Mouse (Mus musculus) spleen, embryonic (tissue): ENCODE results near the gene Rap1b.

Experiments
- CTCF ChIA-PET: fragments of 350-600 bp; sonication (Branson Sonifier 250); formaldehyde crosslinking; loops from one replicate; lab custom pipeline; 2022; lab: Charles Lee

The Rap1b gene

DNA sequence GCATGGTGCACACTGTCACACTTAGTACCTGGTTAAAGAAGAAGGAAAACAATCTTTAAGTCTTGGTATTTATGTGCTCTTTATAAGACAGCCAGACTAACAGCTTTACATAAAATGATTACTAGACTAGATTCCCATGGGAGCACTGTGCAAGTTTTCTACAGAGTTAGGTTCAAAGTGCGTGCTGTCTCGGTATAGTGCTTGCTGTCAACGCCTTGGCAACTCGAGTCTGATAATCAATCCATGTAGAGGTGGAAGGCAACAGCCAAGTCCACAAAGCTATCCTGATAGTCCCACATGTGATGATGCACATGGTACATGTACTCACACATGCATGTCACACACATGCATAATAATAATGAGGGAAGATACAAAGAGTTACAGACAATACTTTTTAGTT is 21.2 kb downstream of the Rap1b start:
- CTCF ChIA-PET, result interaction anchor here (0.5 to 1.2 kb wide), 3 partner anchors 12 to 105 kb away, joined by 3 to 14 read pairs (median 4); no protein-coding TSS in a partner anchor

DNA sequence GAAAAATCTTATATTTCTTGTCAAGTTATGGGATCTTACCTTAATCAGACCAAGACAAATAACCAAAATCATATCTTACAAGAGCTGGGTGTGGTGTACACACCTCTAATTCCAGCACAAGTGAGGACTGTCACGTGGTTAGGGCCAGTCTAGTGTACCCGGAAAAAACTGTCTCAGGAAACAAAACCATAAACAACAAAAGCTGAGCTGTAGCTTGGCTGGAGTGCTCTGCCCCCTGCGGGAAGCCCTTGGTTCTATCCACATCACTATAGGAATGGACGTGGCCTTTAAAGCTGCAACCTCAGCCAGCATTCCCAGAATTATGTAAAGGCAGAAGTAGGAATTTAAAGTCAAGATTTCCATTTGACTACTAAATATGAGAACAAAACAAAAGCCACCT is 21.7 kb downstream of the Rap1b start:
- CTCF ChIA-PET, result interaction anchor here (0.6 to 1.2 kb wide), 2 partner anchors 12 to 33 kb away, joined by 4 to 14 read pairs; no protein-coding TSS in a partner anchor

DNA sequence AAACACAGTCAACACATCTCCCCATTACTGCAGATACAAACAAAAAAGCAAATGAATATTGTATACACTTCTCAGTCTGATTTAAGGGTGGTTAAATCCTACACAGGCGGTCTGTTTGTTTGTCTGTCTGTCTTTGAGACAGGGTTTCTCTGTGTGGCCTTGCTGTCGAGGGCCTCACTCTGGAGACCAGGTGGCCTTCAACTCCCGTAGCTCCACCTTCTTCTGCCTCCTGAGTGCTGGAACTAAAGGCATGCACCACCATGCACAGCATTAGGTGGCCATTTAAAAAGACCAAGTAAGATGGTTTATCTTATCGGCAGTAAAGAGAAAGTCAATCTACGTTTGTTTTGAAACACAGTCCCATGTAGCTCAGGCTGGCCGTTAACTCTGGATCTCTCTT is 22.5 kb downstream of the Rap1b start:
- CTCF ChIA-PET, result no interaction called here

DNA sequence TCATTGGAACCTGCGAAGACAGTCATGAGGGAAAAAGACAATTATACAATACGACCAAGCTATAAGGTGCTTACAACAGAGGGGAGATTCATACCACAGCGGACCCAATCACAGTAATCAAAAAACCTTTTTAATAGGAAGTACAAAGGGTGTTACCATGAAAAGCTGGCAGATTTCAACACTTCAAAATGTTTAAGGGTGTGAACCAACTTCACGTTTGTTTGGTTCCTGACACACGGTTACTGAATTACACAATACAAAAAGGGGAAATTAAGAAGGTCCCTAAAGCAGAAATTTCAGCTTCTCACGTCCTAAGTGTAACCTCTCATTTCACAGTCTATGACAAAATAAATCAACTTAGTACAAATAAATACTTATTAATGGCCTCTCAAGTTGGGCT is 27.2 kb downstream of the Rap1b start:
- CTCF ChIA-PET, result interaction anchor here (1.6 kb wide), 1 partner anchor 9 kb away, joined by 8 read pairs; no protein-coding TSS in a partner anchor

DNA sequence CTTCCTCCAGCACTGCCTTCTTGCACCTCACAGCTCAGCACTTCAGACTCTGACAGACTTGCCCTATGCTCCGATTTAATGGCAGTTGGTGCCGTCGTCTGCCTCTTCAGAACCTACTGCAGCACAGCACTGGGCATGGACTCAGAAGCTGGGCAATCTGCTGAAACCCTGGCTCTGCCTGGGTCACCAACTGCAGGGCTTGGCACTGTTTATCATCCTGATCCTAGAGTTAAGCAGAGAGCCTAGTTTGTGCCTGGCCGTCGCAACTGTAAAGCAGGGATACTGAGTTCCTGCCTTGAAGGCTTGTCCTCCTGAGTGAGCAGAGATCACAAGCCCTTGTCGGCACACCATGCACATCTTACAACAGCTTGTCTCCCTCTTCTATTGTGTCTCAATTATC is 29.1 kb downstream of the Rap1b start:
- CTCF ChIA-PET, result no interaction called here

DNA sequence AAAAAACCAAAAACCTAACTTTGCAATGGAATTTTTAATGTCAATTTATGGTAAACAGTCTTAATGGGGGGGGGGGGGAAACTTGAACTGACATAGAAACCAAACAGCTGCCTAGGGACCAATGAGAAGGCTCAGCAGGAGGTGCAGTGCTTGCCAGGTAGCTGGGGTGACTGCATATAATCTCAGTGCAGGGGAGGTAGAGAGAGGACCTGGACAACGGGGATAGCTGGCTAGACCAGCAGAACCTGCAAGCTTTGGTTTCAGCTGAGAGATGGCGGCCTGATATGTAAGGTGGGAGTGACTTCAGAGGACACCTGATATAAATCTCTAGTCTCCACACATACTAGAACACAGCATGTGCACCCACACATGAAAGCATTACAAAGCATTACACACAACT is 33.3 kb downstream of the Rap1b start:
- CTCF ChIA-PET, result interaction anchor here (0.6 to 0.7 kb wide), 3 partner anchors 10 to 15 kb away, joined by 4 read pairs; no protein-coding TSS in a partner anchor

DNA sequence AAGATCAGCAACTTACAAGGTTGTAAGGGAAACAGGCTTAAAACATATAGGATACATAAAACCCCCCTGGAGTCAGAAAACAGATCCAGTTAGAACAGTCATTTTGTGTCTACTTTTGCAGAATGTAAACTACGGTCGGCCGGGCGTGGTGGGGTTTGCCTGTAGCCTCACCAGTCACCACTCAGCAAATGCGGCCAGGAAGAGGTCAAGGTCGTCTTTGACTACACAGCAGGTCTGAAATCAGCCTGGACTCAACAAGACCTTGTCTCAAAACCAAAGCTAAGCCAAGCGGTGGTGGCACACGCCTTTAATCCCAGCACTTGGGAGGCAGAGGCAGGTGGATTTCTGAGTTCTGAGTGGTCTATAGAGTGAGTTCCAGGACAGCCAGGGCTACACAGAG is 34.3 kb downstream of the Rap1b start:
- CTCF ChIA-PET, result interaction anchor here (0.9 kb wide), 1 partner anchor 779 kb away, joined by 3 read pairs; no protein-coding TSS in a partner anchor

DNA sequence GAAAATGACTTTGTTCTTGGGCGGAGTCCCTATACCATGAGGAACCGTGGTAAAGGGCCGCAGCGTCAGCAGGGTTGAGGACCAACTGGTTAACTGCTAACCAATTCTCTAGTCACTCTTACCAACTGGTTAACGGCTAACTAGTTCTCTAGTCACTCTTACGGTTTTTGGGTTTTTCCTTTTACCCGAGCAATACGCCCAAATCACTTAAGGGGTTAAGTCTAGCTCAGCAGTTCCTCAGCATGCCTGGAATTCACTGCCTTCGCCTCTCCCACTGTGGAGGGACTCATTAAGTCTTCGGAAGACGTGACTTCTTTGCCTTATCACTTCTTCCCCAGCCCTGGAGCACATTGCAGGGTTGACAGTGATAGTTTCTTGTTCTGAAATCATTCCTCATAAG is 35.3 kb downstream of the Rap1b start:
- CTCF ChIA-PET, result no interaction called here

DNA sequence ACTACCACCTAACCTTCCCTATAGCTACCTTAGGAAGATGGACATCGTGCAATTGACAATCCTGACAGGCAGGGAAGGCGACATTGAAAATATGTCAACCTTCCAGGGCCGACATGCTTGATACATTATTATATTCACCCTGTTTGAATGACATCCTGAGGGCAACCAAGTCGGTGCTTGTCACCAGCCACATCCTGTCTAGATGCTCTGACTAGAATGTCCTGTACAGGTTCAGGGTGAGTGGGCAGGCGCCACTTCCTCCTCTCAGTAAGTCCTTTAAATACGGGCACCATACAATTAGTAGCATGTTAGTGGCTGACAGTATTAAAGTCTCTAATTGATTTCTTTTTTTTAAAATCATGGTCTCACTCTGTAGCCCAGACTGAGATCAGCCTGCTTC is 37.8 kb downstream of the Rap1b start:
- CTCF ChIA-PET, result no interaction called here

DNA sequence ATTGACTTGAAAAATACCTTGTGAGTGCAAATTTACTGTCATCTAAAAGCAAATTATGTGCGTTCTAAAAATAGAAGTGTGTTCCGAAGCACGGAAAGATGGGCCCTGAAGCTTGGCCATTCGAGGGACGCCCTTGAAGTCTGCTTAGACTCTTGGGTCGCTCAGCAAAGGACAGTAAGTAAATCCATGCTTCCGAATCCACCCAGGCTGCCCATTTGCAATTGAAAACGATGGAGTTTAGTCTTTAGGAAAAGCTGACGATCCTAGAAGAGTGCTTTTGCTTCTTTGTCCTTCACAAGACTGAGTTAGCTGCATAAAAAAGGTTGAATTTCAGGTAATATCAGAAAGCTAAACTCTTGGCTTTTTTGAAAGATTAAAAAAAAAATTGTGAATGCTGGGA is 39.9 kb downstream of the Rap1b start:
- CTCF ChIA-PET, result interaction anchor here (1.2 kb wide), 1 partner anchor 12 kb away, joined by 3 read pairs; no protein-coding TSS in a partner anchor

DNA sequence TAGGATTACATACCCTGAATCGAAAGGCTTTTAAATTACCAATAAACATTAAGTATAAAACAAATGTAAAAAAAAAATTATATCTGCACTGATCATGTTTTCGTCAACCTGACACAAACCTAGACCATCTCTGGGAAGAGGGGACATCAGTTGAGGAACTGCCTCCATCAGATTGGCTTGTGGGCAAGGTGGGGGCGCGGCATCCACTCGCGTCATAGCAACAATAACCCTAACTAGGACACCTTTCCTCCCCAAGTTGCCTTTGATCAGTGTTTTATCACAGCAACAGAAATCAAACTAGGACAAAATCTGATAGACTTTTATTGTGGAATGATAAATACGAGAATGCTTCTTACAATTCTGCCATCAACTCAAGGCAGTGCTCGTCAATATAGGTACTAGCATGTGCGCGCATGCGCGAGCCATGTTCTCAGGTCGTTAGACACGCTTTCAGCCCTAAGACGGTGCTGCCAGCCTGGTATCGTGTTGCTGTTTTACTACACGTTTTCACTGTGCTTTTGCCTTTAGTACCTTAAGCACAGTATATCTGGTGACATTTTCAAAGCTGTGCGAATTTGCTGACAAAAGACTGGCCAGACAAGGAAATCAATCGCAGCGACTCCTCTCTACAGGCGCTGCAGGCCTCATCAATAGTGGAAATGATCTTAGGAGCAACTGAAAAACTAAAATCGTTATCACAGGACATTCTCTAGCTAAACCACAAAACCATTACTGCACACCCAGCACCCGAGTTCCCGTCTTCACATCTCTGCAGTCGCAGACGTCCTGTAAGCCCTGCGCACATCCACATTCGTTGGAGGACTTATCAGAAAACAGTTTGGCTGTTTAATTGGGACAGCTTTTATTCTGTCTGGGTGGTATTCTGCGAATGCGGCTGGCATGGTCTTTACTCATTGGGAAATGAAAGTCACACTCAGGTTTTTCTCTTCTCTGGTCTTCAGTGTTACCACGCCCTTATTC is 41.7 kb downstream of the Rap1b start:
- CTCF ChIA-PET, result interaction anchor here (0.6 kb wide), 1 partner anchor 382 kb away, joined by 3 read pairs; no protein-coding TSS in a partner anchor

DNA sequence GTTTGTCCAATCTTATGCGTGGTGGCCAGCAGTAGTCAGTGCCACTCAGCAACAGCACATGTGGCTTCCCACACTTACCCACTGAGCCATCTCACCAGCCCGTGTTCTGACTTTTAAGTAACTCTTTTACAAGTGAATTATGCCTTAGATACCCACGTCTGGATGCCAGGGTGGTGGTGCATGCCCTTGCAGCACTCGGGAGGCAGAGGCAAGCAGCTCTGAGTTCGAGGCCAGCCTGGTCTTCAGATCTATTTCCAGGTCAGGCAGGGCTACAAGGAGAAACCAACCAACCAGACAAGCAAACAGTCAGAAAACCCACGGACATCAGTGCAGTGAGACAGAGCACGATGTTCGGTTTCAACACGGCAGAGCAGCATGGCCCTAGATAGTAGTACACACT is 43.9 kb downstream of the Rap1b start:
- CTCF ChIA-PET, result interaction anchor here (0.6 kb wide), 1 partner anchor 11 kb away, joined by 4 read pairs; no protein-coding TSS in a partner anchor

DNA sequence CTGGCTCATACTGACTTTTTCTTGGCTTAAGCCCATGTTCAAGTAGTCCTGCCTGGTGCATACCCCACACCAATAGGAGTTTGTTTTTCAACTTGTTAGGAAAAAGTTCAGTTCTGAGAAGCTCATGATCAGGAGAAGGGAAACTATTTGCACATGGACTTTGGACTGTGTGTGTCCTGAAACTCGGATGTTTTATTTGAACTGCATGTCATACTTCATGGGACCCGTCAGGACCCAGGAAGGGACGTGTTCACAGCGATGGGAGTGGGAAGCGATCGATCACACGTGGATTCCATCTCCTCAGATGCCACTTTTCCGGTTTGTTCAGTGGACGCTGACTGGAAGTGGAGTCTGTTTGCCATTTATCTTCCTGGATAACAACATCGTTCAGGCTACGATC is 46.0 kb downstream of the Rap1b start:
- CTCF ChIA-PET, result no interaction called here

DNA sequence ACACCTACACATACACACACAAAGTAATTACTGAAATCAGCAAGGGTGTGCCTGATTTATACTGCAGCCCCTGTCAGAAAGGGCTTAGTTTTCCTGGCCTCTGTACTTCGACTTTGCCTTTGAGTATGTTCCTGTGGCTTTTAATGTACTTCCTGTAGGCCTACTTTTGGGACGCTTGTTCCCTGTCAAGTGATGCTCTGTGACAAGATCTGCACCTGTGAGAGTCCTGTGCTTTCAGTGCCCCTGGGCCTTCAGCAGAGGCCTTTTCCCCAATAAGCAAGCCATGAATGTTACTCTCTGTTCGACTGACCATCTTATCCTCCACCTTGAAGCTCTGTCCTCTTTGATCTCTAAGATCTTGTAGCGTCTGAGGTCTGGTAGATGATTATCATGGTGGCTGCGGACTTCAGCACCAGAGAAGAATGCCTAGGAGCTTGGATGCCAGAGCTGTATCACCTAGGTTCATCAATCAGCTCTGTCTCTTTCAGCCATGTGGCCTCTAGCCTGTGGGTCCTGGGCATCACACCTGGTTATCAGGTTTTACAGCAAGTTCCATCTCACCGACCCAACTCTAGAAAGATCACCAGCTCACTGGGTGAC is 47.3 kb downstream of the Rap1b start:
- CTCF ChIA-PET, result interaction anchor here (0.6 kb wide), 1 partner anchor 232 kb away, joined by 3 read pairs; no protein-coding TSS in a partner anchor

DNA sequence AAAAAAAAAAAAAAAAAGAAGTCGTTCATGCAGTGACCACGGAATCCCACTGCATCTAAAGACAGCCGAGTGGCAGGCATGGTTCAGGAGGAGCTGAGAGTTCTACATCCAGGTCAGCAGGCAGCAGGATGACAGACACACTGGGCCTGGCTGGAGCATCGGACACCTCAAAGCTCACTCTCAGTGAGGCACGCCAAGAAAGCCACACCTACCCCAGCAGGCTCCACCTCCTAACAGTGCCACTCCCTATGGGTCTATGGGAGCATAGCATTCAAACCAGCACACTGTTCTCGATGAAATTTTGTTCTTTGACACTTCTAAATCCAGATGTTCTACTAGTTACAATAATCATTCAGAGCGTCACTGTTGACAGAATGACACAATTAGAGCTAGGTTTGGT is 48.2 kb downstream of the Rap1b start:
- CTCF ChIA-PET, result interaction anchor here (0.6 kb wide), 1 partner anchor 15 kb away, joined by 4 read pairs; no protein-coding TSS in a partner anchor

DNA sequence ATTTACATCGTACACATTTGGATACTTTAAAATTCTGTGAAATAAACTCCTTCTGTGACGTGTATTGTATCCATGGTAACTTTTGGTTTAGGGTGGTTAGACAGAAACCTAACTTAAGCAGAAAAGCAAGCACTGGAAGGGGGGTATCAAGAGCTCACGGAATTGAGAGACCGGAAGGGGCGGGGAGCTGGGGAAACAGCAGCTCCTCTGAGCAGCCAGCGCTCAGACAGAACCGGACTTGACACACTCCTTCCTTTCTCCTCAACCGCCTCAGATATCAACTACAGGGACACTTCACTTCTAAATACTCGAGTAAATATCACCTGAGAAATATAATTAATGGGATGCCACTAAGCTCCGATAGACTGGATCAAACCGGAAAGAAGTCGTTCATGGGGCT is 48.7 kb downstream of the Rap1b start:
- CTCF ChIA-PET, result no interaction called here

DNA sequence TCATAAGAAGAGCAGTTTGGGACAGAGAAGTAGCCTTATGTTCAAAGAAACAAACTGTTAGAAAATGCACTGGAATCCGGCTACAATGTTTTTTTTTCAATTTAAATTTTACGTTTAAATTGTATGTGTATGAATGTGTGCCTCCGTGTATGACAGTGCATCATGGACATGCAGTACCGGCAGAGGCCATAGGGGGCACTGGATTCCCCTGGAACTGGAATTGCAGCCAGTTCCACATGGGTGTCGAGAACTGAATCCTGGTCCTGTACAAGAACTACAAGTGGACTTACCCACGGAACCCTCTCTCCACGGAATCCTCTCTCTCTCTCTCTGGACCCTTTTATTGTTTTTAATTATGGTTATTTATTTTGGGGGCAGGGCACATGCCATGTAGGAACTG is 49.7 kb downstream of the Rap1b start:
- CTCF ChIA-PET, result no interaction called here

DNA sequence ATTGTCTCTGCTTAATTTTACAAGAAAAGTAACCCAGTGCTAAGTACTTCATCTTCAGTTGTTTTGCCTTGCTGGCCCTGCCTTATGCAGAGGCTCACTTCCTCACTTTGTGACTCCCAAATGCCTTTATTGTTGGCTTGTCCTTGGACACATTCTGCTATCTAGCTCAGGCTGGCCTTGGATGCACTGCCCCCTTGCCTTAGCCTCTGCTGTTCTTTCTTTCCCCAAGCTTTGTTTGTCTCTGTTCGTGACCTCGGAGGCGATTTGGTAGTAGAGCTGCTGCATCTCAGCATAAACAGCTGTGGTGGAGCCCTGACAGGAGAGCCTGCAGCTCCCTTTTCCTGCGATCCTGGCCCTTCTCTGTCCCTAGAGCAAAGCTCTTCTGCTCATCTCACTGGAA is 50.6 kb downstream of the Rap1b start:
- CTCF ChIA-PET, result interaction anchor here (0.6 to 0.7 kb wide), 2 partner anchors 26 to 180 kb away, joined by 3 to 7 read pairs; no protein-coding TSS in a partner anchor

DNA sequence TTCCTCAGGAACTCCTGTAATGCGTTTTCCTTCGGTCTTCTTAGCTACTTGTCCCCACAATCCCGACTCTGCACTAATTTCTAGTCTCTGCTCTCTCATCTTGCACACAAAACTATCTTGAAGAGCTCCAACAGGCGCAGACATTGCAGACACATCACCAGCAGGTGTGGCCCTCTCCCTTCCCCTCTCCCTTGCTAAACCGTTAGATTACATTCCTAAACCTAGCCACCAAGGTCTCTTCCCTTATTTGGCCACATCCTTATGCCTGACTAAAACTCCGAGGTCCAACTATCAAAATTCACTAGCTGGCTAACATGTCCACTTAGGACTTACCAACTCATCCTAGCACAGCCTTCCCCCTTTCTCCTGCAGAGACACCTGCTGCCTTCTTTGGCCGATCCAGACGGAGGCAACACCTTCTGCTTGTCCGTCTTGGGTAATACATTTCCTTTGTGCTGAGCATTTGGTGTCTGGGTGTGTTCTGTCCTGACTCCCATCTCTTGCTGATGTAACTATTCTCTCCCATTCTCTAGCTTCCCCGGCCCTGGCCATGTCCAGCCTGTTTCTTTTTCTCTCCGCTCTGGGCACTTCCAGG is 52.3 kb downstream of the Rap1b start:
- CTCF ChIA-PET, result interaction anchor here (1.2 kb wide), 1 partner anchor 12 kb away, joined by 3 read pairs; no protein-coding TSS in a partner anchor

DNA sequence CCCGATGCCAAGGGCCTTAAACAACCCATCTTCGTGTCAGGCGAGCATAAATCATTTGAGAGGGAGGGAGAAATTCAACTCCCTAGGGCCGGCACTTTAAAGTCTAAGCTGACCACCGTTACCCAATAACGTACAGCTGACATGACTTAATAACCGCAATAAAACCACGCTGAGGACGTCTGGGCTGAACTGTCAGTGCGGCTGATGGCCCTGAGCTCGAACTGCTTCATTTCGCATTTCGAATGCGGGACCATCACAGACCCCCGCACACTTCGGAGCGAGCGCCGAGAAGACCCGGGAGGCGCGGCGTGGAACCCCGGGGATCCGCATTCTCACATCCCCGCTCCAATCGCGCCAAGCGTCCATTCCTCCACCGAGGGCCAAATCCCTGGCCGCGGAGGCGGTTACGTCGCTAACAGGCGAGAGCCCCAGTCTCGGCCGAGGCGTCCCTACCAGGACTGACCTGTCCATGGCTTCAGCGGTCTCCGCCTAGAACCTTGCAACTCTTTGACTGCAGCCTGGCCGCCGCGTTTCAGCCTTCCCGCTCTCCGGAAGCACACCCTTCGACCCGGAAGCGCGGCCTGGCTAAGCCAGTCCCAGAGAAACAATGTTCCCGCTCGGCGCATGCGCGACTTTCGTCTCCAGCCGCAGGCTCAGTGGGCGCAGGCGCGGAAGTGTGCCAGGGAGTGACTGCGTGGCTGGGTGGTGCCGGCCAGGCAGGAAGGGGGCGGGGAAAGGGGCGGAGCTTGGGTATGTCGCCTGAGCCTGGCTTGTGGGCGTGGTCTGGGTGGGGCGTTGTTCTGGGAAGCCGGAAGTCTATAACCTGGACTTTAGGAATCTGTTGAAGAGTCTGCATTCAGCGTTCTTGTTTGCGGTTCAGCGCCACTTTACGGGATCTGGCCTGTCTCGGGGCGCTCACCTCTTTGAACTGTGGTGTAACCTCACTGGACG is 53.4 kb downstream of the Rap1b start, which contains the start of gene Nup107:
Nup107 (minus strand) TSS at position 565 of the 951 bp plus-strand sequence.
- CTCF ChIA-PET, result interaction anchor here (1.2 kb wide), 1 partner anchor 13 kb away, joined by 3 read pairs; no protein-coding TSS in a partner anchor
